Mouse (Mus musculus): ENCODE data around the gene Plekha6.

- no peak for TF ChIP-seq HCFC1 (IDR thresholded peaks at IDR 0.05; ENCODE audit: borderline replicate concordance, insufficient read depth, low read length)
- TF ChIP-seq CHD2 (IDR thresholded peaks at IDR 0.05; ENCODE audit: low read depth, low read length): no peak
Measured at GRCm38 (mm10) chr1:133133425-133133824, 30.6 kb upstream of the Plekha6 start.

All from ES-E14 (cell line).